Mouse (Mus musculus) layer of hippocampus, adult 2 months (tissue): ENCODE results near the gene Knstrn. TPM values are rescaled to one million over a fixed set of nuclear protein-coding genes. Genes with fewer than 3 reads are reported as not detected.

Experiments
- DNase-seq, 2 experiments: peaks; one replicate each; pipeline ENCODE4 v3.0.0; 2022; ENCODE audit warnings: low spot score in 2 of 2
- H3K27ac ChIP-seq: fragments of 200-600 bp; 2 replicates; pipeline ENCODE4 v1.8.1; 2022
- H3K4me3 ChIP-seq: fragments of 200-600 bp; 2 replicates; pipeline ENCODE4 v1.8.1; 2022; ENCODE audit warnings: mild to moderate bottlenecking
- CTCF ChIP-seq: fragments of 200-600 bp; conservative IDR thresholded peaks from 2 replicates; pipeline ENCODE4 v1.8.1; 2022; ENCODE audit warnings: antibody characterized with exemption, mild to moderate bottlenecking, moderate library complexity
- long read RNA-seq, 2 experiments: library from polyadenylated mRNA; stranded (forward); transcript quantifications; one replicate each; pipeline ENCODE4 v2.0.0; 2021; ENCODE audit warnings: borderline mapping rate in 2 of 2
- total RNA-seq, 2 experiments: library from RNA; stranded (reverse); gene quantifications; 2 replicates each; pipeline ENCODE4 v1.2.3; 2021

Knstrn gene
- 1 to 10 TPM; 1.5 to 3.2 TPM for total RNA-seq
- long read RNA-seq, experiment 1, partial matches to known transcripts: 0 of 1 reads
- long read RNA-seq, experiment 1, other reads (novel, unspliced or antisense): 1 of 1 reads
- long read RNA-seq, experiment 2, partial matches to known transcripts: 0 of 1 reads
- long read RNA-seq, experiment 2, other reads (novel, unspliced or antisense): 1 of 1 reads

DNA sequence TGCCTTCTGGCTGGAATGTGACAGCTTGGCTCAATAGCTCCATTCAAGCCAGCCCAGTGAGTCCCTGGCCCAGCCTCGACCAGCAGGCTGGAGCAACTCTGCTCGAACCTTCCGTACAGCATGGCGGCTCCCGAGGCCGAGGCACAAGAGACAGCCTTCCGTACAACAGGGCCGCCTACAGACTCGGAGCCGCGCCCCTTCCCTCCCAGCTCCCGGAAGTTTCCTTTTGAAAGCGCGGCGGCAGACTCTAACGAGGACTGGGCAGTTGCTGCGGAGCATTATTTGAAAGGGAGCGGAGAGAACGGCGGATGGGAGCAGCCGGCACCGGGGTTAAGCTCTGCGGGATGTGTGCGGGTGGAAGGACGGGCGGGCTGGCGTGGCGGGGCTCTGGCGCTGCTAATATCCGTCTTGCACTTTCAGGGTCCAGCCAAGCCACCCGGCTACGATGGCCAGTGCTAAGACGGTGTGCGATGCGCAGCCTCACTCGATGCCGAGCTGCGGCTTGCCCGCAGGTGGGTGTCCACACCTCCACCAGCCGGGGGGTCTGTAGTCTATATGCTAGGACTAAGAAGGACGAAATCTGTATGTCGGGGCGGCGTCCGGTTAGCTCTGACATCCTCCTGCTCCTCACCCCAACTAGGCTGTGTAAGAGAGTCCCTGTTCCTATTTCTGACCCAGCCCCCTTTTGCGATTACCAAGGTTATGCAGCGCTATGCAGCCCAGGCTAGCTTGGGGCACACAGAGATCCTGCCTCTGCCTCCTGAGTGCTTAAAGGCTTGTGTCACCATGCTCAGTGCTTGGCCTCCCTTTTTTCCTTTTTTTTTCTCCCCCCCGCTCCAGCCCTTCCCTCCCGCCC is at the start of gene Knstrn:
TSS of gene Knstrn (plus strand) at position 23 of the 856 bp plus-strand sequence.
- TF ChIP-seq CTCF: peak; percentile 29; the same call in 1 of the 2 replicates
- DNase-seq: peak; percentile 87 to 91
- Histone ChIP-seq H3K27ac (no peak within 1 kb of the TSS), H3K4me3 (peak within 1 kb of the TSS; percentile 67)

DNA sequence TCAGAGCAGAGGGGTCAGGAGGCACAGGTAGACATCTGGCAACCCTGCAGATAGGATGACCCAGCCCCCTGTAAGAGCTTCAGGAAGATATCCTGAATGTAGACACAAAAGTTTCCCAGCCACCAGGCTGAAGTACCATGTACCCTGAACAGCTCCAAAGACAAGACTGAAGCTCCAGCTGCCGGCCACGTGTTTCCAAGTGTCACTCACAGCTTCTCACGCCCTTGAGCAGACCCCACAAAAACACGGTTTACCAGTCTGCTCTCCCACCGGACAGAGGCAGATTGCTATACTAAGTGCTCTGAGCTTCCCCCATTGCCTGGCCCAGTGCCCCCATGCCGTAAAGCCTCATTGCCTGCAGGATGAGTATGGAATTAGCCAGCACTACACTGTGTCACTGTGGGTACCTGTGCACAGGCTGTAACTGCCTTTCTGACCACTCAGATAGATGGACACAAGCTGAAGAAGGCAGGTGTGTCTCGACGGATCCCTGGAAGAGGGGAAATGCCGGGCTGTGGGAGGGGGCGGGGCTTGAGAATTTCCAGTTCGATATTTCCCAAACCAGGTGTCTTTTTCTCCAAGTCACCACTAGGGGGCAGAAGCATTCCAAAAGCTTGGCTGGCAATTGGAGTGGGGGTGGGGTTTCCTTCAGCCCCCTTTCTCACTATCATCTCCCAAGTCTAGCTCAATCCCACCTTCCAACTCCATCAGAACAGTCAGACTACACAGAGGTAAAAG is 49.5 kb upstream of the Knstrn start:
- DNase-seq: peak; percentile 61 to 74
- no peak overlapping the region for H3K4me3 ChIP-seq
- TF ChIP-seq CTCF: peak; percentile 85
- H3K27ac ChIP-seq: peak overlapping the region; percentile 77

DNA sequence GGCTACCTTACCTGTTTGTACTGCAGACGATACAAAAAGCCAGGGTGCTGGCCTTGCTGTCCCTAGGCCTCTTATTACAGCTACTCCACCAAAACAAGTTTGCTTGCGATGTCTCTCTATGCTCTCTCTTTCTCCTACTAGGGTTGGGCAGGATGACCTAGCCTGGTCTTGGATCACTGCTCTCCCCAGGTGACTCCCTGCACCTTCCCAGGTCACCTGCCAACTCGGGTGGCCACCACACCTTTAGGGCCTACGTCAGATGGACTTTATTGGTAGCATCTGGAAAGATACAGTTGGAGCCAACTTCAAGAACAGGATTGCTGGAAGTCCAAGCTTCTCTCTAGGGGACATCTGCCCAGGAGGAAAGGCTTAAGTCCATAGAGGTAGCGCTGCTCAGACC is 48.9 kb upstream of the Knstrn start:
- no peak for TF ChIP-seq CTCF
- Histone ChIP-seq H3K4me3 (no peak overlapping the region), H3K27ac (no peak overlapping the region)
- DNase-seq: no peak

DNA sequence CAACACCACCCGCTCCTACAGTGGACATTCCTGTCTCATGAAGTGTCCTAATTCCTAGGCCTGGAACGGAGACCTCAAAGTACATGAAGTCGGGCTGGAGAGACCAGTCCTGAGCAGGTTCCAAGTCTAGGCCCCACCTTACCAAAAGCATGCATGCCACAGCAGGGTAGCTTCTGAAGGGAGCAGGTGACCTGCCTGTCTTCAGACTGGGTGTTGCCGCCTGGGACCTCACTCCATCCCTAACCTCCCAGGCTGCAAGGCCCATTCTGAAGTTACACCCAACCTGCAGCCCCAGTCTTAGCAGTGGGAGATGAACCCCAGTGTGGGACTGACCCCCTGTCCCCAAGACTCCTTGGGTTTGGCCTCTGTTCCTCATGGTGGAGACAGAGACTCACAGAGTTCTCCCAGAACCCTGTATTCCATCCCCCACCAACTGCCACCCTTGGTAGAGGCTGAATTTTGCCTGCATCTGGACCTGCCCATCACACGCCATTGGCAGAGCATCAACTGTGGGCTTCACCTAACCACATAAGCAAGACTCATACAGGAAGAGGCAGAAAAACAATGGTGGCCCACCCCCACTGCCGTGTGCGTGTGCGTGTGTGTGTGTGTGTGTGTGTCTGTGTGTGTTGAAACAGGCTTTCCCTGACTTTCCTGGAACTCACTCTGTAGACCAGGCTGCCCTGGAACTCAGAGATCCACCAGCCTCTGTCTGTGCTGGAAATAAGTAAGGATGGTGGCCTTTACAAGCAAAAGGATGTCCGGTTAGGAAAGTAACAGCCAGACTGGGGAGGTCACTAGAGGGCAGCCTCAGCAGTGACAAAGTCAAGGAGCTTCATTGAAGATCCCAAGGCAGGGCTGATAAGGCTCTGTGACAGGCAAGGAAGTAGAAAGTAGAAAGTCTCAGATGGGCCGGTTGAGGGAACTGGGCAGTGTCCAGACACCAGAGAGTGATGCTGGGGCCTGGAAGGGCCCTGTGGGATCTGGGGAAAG is 47.5 kb upstream of the Knstrn start:
- peak; percentile 19; the same call in 1 of the 2 replicates for TF ChIP-seq CTCF
- DNase-seq: no peak
- Histone ChIP-seq H3K27ac (no peak overlapping the region), H3K4me3 (no peak overlapping the region)

DNA sequence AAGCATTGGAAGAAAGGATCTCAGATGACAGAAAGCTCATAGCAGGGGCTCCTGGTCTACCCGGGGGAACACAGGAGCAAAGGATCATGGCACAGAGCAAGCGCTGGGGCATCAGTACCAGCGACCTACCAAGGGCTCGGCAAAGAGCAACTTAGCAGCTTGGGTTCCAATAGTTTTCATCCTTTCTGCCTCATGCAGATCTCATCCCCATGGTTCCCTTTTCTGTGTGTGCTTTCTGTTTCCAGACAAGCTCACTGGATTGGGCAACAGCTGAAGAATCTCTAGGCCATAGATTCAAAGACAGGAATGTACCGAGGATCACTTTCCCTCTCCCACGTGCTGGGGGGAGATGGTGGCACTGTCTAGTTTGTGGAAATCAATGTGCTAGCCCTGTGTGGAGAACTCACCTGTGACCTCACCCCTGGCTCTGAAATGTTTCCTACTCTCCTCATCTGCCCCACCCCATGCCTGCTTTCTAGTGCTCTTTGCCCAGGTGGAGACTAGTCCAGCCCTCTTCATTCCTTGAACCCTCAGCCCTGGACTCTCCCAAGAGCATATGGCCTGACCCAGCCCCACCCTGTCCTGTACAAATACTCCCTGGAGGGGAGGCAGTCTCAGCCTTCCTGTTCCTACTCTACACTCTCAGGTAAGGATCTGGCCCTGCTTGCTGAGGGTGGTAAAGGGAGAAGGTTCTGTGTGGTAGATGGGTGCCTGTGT is 41.5 kb upstream of the Knstrn start, which contains the start of gene Phgr1:
TSS of gene Phgr1 (plus strand) at position 612 of the 717 bp plus-strand sequence.
- TF ChIP-seq CTCF: no peak
- Histone ChIP-seq H3K27ac (no peak within 1 kb of the TSS), H3K4me3 (no peak within 1 kb of the TSS)
- DNase-seq: no peak

DNA sequence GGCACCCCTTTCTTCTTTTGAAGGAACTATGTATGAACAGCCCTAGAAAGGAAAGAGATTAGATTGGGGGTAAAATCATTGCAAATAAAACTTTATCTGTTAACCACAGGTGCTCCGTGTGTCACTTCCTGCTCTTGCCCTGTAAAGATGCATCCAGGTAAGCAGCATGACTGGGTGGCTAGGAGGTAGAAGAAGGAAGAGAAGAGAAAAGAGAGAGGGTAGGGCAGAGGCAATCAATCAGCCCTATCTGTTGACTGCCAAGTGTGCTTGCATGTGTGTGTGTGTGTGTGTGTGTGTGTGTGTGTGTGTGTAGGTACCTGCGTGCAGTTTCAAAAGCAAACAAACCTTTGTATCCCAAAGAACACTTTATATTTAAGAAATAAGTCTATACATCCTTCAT is 39.3 kb upstream of the Knstrn start:
- Histone ChIP-seq H3K27ac (no peak overlapping the region), H3K4me3 (no peak overlapping the region)
- no peak for DNase-seq
- TF ChIP-seq CTCF: no peak

DNA sequence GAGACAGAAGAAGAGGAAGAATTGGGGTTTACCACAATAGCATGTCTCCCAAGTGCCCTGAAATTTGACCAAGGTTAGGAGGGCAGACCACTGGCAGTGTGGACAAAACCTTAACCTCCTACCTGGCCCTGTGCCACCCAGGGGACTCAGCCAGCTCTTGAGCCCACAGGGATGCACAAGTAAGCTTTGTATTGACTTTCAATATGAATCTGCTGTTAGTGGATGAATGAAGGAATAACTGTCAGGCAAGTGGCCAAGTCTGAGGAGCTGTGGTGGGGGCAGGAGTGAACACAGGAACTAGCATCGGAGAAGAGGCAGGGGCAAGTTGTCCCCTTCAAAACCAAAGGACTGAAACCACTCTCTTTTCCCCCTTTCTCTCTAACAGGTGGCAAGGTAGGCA is 38.4 kb upstream of the Knstrn start:
- no peak for DNase-seq
- Histone ChIP-seq H3K4me3 (no peak overlapping the region), H3K27ac (peak overlapping the region; percentile 67)
- TF ChIP-seq CTCF: no peak

DNA sequence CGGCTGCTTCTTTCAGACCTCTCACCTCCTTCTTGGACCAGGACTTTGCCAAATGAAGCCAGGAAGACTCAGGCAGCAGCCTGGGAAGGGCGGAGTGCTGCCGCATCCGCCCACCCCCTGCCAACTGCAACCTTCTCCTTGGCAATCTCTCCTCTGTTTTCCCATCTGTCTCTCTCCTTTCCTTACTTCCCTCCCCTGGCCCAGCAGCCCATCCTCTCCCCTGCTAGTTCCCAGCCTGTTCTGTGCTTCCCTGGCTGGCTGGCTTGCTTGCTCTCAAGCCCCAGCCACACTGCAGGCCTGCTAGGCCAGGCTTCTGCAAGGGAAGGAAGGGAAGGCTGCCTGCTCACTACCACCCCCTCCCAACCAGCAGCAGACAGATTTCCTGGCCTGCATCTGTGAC is 38.0 kb upstream of the Knstrn start:
- no peak overlapping the region for H3K4me3 ChIP-seq
- DNase-seq: peak; percentile 75 to 85
- peak overlapping the region; percentile 83 for H3K27ac ChIP-seq
- no peak for TF ChIP-seq CTCF

DNA sequence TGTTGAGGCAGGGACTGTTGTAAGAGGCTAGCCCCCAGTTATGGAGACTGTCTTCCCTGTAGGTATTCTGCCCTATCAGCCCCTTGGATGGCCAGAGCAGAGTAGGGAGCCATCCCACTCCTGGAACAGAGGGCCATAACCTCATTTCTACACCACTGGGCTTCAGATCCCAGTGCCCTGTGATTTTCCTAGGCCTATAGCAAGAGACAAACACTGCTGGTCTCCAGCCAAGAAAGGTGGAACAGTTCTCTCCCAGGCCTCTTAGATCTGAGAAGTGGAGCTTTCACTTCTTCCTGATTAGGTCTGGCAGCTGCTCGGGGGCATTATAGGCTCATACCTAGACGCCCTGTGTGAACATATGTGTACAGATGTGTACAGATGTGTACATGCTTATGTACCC is 37.5 kb upstream of the Knstrn start:
- TF ChIP-seq CTCF: no peak
- no peak for DNase-seq
- no peak overlapping the region for H3K4me3 ChIP-seq
- H3K27ac ChIP-seq: peak overlapping the region; percentile 83

DNA sequence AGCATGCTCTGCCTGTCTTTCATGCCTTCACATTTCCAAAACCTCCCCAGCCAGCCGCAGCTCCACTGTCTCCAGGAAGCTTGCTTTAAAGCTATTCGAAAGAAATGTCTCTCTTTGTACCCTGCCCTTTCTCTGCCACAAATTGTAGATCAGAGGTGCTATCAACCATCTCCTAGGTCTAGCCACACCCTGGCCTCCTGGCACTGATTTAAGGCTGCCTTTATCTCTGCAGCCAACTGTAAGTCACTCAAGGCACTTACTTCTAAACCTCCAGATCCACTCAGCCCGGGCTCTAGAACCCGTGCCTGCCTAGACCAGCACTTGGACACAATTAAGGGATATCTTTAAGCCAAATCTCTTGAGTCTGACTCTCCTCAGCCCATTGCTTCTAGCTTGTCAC is 35.4 kb upstream of the Knstrn start:
- no peak overlapping the region; the same call in 1 of the 2 replicates for H3K27ac ChIP-seq
- H3K4me3 ChIP-seq: no peak overlapping the region
- no peak for TF ChIP-seq CTCF
- no peak for DNase-seq

DNA sequence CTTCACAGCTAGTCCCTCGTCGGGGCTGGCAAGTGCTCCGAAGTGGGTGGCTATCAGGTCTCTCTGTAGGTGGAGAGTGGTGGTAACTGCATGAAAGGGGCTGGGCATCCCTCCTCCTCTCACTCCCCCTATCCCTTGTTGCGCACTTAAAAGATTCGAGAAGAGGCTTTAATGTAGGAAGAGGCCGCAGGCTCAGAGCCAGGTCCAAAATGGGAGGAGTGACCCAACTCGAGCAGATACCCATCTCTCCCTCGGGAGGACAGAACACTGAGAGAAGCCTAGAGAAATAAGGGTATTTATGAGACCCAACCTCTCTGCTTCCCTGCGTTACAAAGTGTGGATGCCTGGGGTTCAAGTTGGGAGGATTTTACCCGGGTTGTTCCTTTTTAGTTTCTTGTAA is 34.7 kb upstream of the Knstrn start:
- peak overlapping the region; percentile 94 for H3K27ac ChIP-seq
- TF ChIP-seq CTCF: no peak
- no peak for DNase-seq
- H3K4me3 ChIP-seq: peak overlapping the region; percentile 82
